Mouse (Mus musculus) heart, adult 2 months (tissue): ENCODE measurements at regions not wholly inside any gene's neighbourhood (a gene's known extent, or its start where the extent isn't known, plus 50 kb on each side); places are given as distances from the start of the nearest gene placed in this dataset.

Experiments
- DNase-seq, 2 experiments: peaks; one replicate each; pipeline ENCODE4 v3.0.0; 2021
- H3K27ac ChIP-seq: fragments of 200-600 bp; 2 replicates; pipeline ENCODE4 v1.8.1; 2022
- H3K27me3 ChIP-seq: fragments of 200-500 bp; 2 replicates; pipeline ENCODE4 v1.6.1; 2012; ENCODE audit warnings: mild to moderate bottlenecking, low read length, inconsistent platforms, mixed read lengths; ENCODE audit not compliant: control insufficient read depth, insufficient read depth
- H3K36me3 ChIP-seq: fragments of 200-500 bp; 2 replicates; pipeline ENCODE4 v1.6.1; 2012; ENCODE audit warnings: low read length, inconsistent platforms; ENCODE audit not compliant: control insufficient read depth, insufficient read depth
- H3K4me1 ChIP-seq: fragments of 200-500 bp; 2 replicates; pipeline ENCODE4 v1.6.1; 2011; ENCODE audit warnings: low read length; ENCODE audit not compliant: control insufficient read depth, insufficient read depth
- H3K4me3 ChIP-seq: fragments of 200-600 bp; 2 replicates; pipeline ENCODE4 v1.8.1; 2022
- H3K79me2 ChIP-seq: fragments of 200-500 bp; replicated peaks from 2 replicates; pipeline ENCODE4 v1.6.1; 2012; ENCODE audit warnings: mild to moderate bottlenecking, inconsistent platforms, low read length, moderate library complexity, mixed read lengths; ENCODE audit not compliant: control insufficient read depth, insufficient read depth
- H3K9ac ChIP-seq: fragments of 200-500 bp; 2 replicates; pipeline ENCODE4 v1.6.1; 2012; ENCODE audit warnings: low read depth, mild to moderate bottlenecking, control low read depth, inconsistent platforms, low read length, mixed read lengths
- CTCF ChIP-seq: fragments of 200-600 bp; IDR thresholded peaks from 2 replicates; pipeline ENCODE4 v1.8.1; 2022; ENCODE audit warnings: antibody characterized with exemption, mild to moderate bottlenecking, moderate library complexity
- EP300 ChIP-seq: fragments of 200-500 bp; IDR thresholded peaks from 2 replicates; pipeline ENCODE4 v1.6.1; 2011; ENCODE audit warnings: low read depth, low read length, control low read depth; ENCODE audit not compliant: insufficient read depth
- POLR2A ChIP-seq: fragments of 200-500 bp; IDR thresholded peaks from 2 replicates; pipeline ENCODE4 v1.6.1; 2011; ENCODE audit warnings: mild to moderate bottlenecking, low read depth, low read length, control low read depth; ENCODE audit not compliant: insufficient read depth
- WGBS: fragments of 180-500 bp; shearing (Covaris S2); methylation state at CpG from one replicate; pipeline ENCODE4 v1.1.7; 2018; 5-methylcytosine and 5-hydroxymethylcytosine counted together
- intact Hi-C: fragments of 180-260 bp; cut with DNase I; formaldehyde crosslinking; loops from one replicate; pipeline ENCODE4 v1.15.1; 2025

GRCm38 (mm10) chr9:61200295-61200955 is 171.7 kb upstream of the Tle3 start:
- WGBS: 40% methylated on average over 5 of the region's 5 CpGs
- no peak overlapping the region for H3K27ac ChIP-seq
- no peak overlapping the region for H3K9ac ChIP-seq
- TF ChIP-seq CTCF: no peak
- H3K27me3 ChIP-seq: no peaks in the 10 kb centered on the region
- no peaks in the 10 kb centered on the region for H3K79me2 ChIP-seq
- intact Hi-C loops: no loop called here
- H3K36me3 ChIP-seq: no peaks in the 10 kb centered on the region
- H3K4me1 ChIP-seq: no peaks in the 10 kb centered on the region
- DNase-seq: no peak
- H3K4me3 ChIP-seq: no peak overlapping the region

- H3K9ac ChIP-seq: no peak overlapping the region
- H3K27ac ChIP-seq: no peak overlapping the region
- 86% methylated on average over 8 of the region's 8 CpGs for WGBS
- no peaks in the 10 kb centered on the region for H3K36me3 ChIP-seq
- intact Hi-C loops: no loop called here
- no peak for DNase-seq
- no peaks in the 10 kb centered on the region for H3K4me1 ChIP-seq
- TF ChIP-seq POLR2A: no peak
- no peak for TF ChIP-seq EP300
- TF ChIP-seq CTCF: no peak
- no peaks in the 10 kb centered on the region for H3K79me2 ChIP-seq
- no peaks in the 10 kb centered on the region for H3K27me3 ChIP-seq
- H3K4me3 ChIP-seq: no peak overlapping the region
Observed at GRCm38 (mm10) chr9:61205049-61205448, 167.1 kb upstream of the Tle3 start.

GRCm38 (mm10) chr9:61206725-61207365 is 165.3 kb upstream of the Tle3 start:
- intact Hi-C loops: no loop called here
- no peak overlapping the region for H3K9ac ChIP-seq
- no peaks in the 10 kb centered on the region for H3K79me2 ChIP-seq
- no peak for DNase-seq
- H3K27ac ChIP-seq: no peak overlapping the region
- no peaks in the 10 kb centered on the region for H3K4me1 ChIP-seq
- H3K36me3 ChIP-seq: no peaks in the 10 kb centered on the region
- WGBS: 79% methylated on average over 13 of the region's 13 CpGs
- TF ChIP-seq EP300: no peak
- TF ChIP-seq CTCF: no peak
- H3K4me3 ChIP-seq: no peak overlapping the region
- H3K27me3 ChIP-seq: no peaks in the 10 kb centered on the region

GRCm38 (mm10) chr9:61207423-61208150 is 164.6 kb upstream of the Tle3 start:
- intact Hi-C loops: no loop called here
- H3K27me3 ChIP-seq: no peaks in the 10 kb centered on the region
- H3K9ac ChIP-seq: no peak overlapping the region
- whole genome bisulfite sequencing: 92% methylated on average over 13 of the region's 13 CpGs
- no peaks in the 10 kb centered on the region for H3K36me3 ChIP-seq
- no peak for DNase-seq
- no peak overlapping the region for H3K4me3 ChIP-seq
- H3K4me1 ChIP-seq: no peaks in the 10 kb centered on the region
- no peak overlapping the region for H3K27ac ChIP-seq
- TF ChIP-seq EP300 (no peak), CTCF (no peak), POLR2A (no peak)
- no peaks in the 10 kb centered on the region for H3K79me2 ChIP-seq

- Histone ChIP-seq H3K27ac (no peak overlapping the region), H3K27me3 (no peaks in the 10 kb centered on the region), H3K36me3 (no peaks in the 10 kb centered on the region), H3K4me1 (peaks cover 12% of the 10 kb centered on the region), H3K4me3 (no peak overlapping the region), H3K79me2 (no peaks in the 10 kb centered on the region), H3K9ac (no peak overlapping the region)
- intact Hi-C loops: no loop called here
- TF ChIP-seq CTCF (no peak), EP300 (no peak), POLR2A (no peak)
- 63% methylated on average over 4 of the region's 4 CpGs for WGBS
- DNase-seq: no peak
Observed at GRCm38 (mm10) chr9:61211627-61212026, 160.5 kb upstream of the Tle3 start.

GRCm38 (mm10) chr9:61214943-61215342 is 157.2 kb upstream of the Tle3 start:
- Histone ChIP-seq H3K27ac (peak overlapping the region; percentile 55), H3K9ac (no peak overlapping the region), H3K4me3 (no peak overlapping the region), H3K27me3 (no peaks in the 10 kb centered on the region), H3K4me1 (peaks cover 19% of the 10 kb centered on the region), H3K79me2 (no peaks in the 10 kb centered on the region), H3K36me3 (no peaks in the 10 kb centered on the region)
- 23% methylated on average over 6 of the region's 6 CpGs for WGBS
- TF ChIP-seq CTCF (no peak), EP300 (peak; percentile 39; the same call in 1 of the 2 replicates), POLR2A (no peak)
- peak; percentile 50 to 60 for DNase-seq
- intact Hi-C loops: loop anchor here (1.0 to 5.0 kb wide), 6 partner anchors 38 to 183 kb away; partner anchors contain the start of gene Tle3
